ENCODE assay signal across 1 mouse cellular context in the genomic region with DNA sequence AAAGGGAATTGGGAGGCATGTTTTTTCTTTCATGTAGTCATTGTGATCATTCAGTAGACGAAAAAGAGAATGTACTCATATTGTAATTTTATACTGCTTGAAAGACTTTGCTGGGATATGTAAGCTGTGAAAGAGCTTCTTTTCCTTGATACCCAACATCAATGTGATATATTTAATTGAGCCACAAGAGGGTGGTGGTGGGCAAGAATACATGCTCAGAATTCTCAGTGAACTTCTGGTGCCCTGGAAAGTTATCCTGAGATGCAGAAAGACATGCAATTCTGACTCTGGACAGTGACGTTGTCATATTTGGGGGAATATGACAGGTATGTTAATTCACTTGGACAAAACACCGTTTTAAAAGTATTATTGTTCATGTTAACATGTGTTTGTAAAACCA.
TF ChIP-seq lines count a peak whose summit lies in the region.

No protein-coding gene starts in this region.

TF ChIP-seq in MEL, 35 proteins besides CTCF, POLR2A, EP300 and RAD21:
- TF ChIP-seq POLR2AphosphoS2 (IDR thresholded peaks at IDR 0.05; ENCODE audit: low read length) (no peak), KAT2A (conservative IDR thresholded peaks at IDR 0.05; ENCODE audit: low read depth, low read length) (no peak), MAX (IDR thresholded peaks at IDR 0.05; ENCODE audit: low read length) (no peak), UBTF (IDR thresholded peaks at IDR 0.05; ENCODE audit: borderline replicate concordance, insufficient read depth, low read depth, low read length) (no peak), ZKSCAN1 (IDR thresholded peaks at IDR 0.05; ENCODE audit: low read depth, low read length) (no peak), ZNF384 (IDR thresholded peaks at IDR 0.05; ENCODE audit: low read depth, low read length) (no peak), MAZ (IDR thresholded peaks at IDR 0.05; ENCODE audit: low read depth, low read length) (no peak), GABPA (IDR thresholded peaks at IDR 0.05; ENCODE audit: low read depth, low read length) (no peak), SIN3A (IDR thresholded peaks at IDR 0.05; ENCODE audit: low read length) (no peak), JUND (IDR thresholded peaks at IDR 0.05; ENCODE audit: low read depth, low read length) (no peak)
